Mouse (Mus musculus) stomach, embryonic 14.5 days (tissue): ENCODE measurements around the gene Sorbs2. TPM values are rescaled to one million over a fixed set of nuclear protein-coding genes. Genes with fewer than 3 reads are reported as not detected.

Experiments used
- ATAC-seq: fragments of 200-750 bp; cut with Nextera tagmentation; 2 replicates; pipeline ENCODE4 v1.8.0; 2017; ENCODE audit warnings: low read depth, moderate TSS enrichment; ENCODE audit not compliant: insufficient number of reproducible peaks, insufficient read depth, low FRiP score
- H3K27ac ChIP-seq: fragments of 300-500 bp; sonication (generic); 2 replicates; pipeline ENCODE4 v1.5.1; 2014; ENCODE audit warnings: mild to moderate bottlenecking, low read length, moderate library complexity, mixed read lengths
- H3K27me3 ChIP-seq: fragments of 300-500 bp; sonication (generic); 2 replicates; pipeline ENCODE4 v1.6.1; 2014; ENCODE audit warnings: low read length, control low read depth, mixed read lengths; ENCODE audit not compliant: control insufficient read depth, insufficient read depth
- H3K36me3 ChIP-seq: fragments of 300-500 bp; sonication (generic); 2 replicates; pipeline ENCODE4 v1.6.1; 2014; ENCODE audit warnings: mild to moderate bottlenecking, control low read depth, low read length, moderate library complexity, mixed read lengths; ENCODE audit not compliant: control insufficient read depth, insufficient read depth
- H3K4me1 ChIP-seq: fragments of 300-500 bp; sonication (generic); 2 replicates; pipeline ENCODE4 v1.6.1; 2014; ENCODE audit warnings: low read length, control low read depth, mixed read lengths; ENCODE audit not compliant: control insufficient read depth, insufficient read depth
- H3K4me2 ChIP-seq: fragments of 300-500 bp; sonication (generic); replicated peaks from 2 replicates; pipeline ENCODE4 v1.6.1; 2014; ENCODE audit warnings: low read depth, low read length, control low read depth
- H3K4me3 ChIP-seq: fragments of 300-500 bp; sonication (generic); 2 replicates; pipeline ENCODE4 v1.5.1; 2014; ENCODE audit warnings: low read depth, low read length, control low read depth
- H3K9ac ChIP-seq: fragments of 300-500 bp; sonication (generic); replicated peaks from 2 replicates; pipeline ENCODE4 v1.6.1; 2014; ENCODE audit warnings: low read depth, mild to moderate bottlenecking, control low read depth, low read length, moderate library complexity, mixed read lengths
- H3K9me3 ChIP-seq: fragments of 300-500 bp; sonication (generic); 2 replicates; pipeline ENCODE4 v1.6.1; 2016; ENCODE audit warnings: low read depth, low read length, control low read depth; ENCODE audit not compliant: control insufficient read depth
- WGBS: fragments of 180-500 bp; shearing (Covaris S2); extraction: QIAGEN DNeasy Blood & Tissue Kit; methylation state at CpG from one replicate; pipeline ENCODE4 v1.1.7; 2014; 5-methylcytosine and 5-hydroxymethylcytosine counted together
- polyA plus RNA-seq: library from polyadenylated mRNA; unstranded; fragments of >200 nt; fragmentation: Nextera tagmentation; extraction: Ambion mirVana; gene quantifications from 2 replicates; pipeline ENCODE4 v1.2.1, GENCODE M21; 2014

Gene Sorbs2
- polyA plus RNA-seq, 1 experiment from 2014 or later = 32.1 TPM

GRCm38 (mm10) chr8:45583856-45584255 is 76.3 kb downstream of the Sorbs2 start:
- H3K4me1 ChIP-seq = 0 out of 2 replicates have a peak, but pooled peaks cover 3% of the 10 kb centered on the region
- no peaks in the 10 kb centered on the region for H3K27me3 ChIP-seq
- H3K4me2 ChIP-seq = no peak overlapping the region
- no peak overlapping the region for H3K27ac ChIP-seq
- no peak overlapping the region for H3K9ac ChIP-seq
- WGBS = 89% methylated on average over 1 of the region's 1 CpGs
- H3K4me3 ChIP-seq = no peak overlapping the region
- H3K9me3 ChIP-seq = no peaks in the 10 kb centered on the region
- H3K36me3 ChIP-seq = no peaks in the 10 kb centered on the region
- no peak for ATAC-seq

GRCm38 (mm10) chr8:45584390-45585052 is 76.9 kb downstream of the Sorbs2 start:
- no peaks in the 10 kb centered on the region for H3K27me3 ChIP-seq
- no peak overlapping the region for H3K9ac ChIP-seq
- H3K4me2 ChIP-seq = no peak overlapping the region
- no peak for ATAC-seq
- H3K36me3 ChIP-seq = no peaks in the 10 kb centered on the region
- no peak overlapping the region for H3K27ac ChIP-seq
- H3K4me3 ChIP-seq = no peak overlapping the region
- WGBS = 91% methylated on average over 9 of the region's 9 CpGs
- 0 out of 2 replicates have a peak, but pooled peaks cover 3% of the 10 kb centered on the region for H3K4me1 ChIP-seq
- no peaks in the 10 kb centered on the region for H3K9me3 ChIP-seq

GRCm38 (mm10) chr8:45585158-45585557 is 77.6 kb downstream of the Sorbs2 start:
- WGBS = 51% methylated on average over 4 of the region's 4 CpGs
- Histone ChIP-seq H3K4me3 (no peak overlapping the region), H3K9ac (no peak overlapping the region), H3K4me2 (no peak overlapping the region), H3K27ac (no peak overlapping the region), H3K36me3 (no peaks in the 10 kb centered on the region), H3K9me3 (no peaks in the 10 kb centered on the region), H3K27me3 (no peaks in the 10 kb centered on the region), H3K4me1 (0 out of 2 replicates have a peak, but pooled peaks cover 3% of the 10 kb centered on the region)
- ATAC-seq = no peak

- Histone ChIP-seq H3K36me3 (no peaks in the 10 kb centered on the region), H3K27me3 (no peaks in the 10 kb centered on the region), H3K27ac (no peak overlapping the region), H3K4me1 (0 out of 2 replicates have a peak, but pooled peaks cover 3% of the 10 kb centered on the region), H3K4me2 (no peak overlapping the region), H3K9ac (no peak overlapping the region), H3K9me3 (no peaks in the 10 kb centered on the region), H3K4me3 (no peak overlapping the region)
- no peak for ATAC-seq
- 96% methylated on average over 9 of the region's 9 CpGs for WGBS
Measured at GRCm38 (mm10) chr8:45587011-45587410, 79.4 kb downstream of the Sorbs2 start.

- Histone ChIP-seq H3K9me3 (no peaks in the 10 kb centered on the region), H3K27me3 (no peaks in the 10 kb centered on the region), H3K9ac (no peak overlapping the region), H3K4me2 (no peak overlapping the region), H3K4me1 (0 out of 2 replicates have a peak, but pooled peaks cover 3% of the 10 kb centered on the region), H3K27ac (no peak overlapping the region), H3K4me3 (no peak overlapping the region), H3K36me3 (no peaks in the 10 kb centered on the region)
- no peak for ATAC-seq
- 73% methylated on average over 4 of the region's 4 CpGs for WGBS
Measured at GRCm38 (mm10) chr8:45591888-45592287, 84.3 kb downstream of the Sorbs2 start.

GRCm38 (mm10) chr8:45593711-45594110 is 86.1 kb downstream of the Sorbs2 start:
- no peaks in the 10 kb centered on the region for H3K9me3 ChIP-seq
- no peak overlapping the region for H3K9ac ChIP-seq
- no peak overlapping the region for H3K4me3 ChIP-seq
- no peaks in the 10 kb centered on the region for H3K4me1 ChIP-seq
- ATAC-seq = no peak
- H3K27ac ChIP-seq = no peak overlapping the region
- H3K4me2 ChIP-seq = no peak overlapping the region
- no peaks in the 10 kb centered on the region for H3K27me3 ChIP-seq
- WGBS = 81% methylated on average over 5 of the region's 5 CpGs
- H3K36me3 ChIP-seq = no peaks in the 10 kb centered on the region

- H3K4me2 ChIP-seq = no peak overlapping the region
- no peaks in the 10 kb centered on the region for H3K36me3 ChIP-seq
- no peaks in the 10 kb centered on the region for H3K27me3 ChIP-seq
- WGBS = 42% methylated on average over 1 of the region's 1 CpGs
- no peaks in the 10 kb centered on the region for H3K9me3 ChIP-seq
- H3K9ac ChIP-seq = no peak overlapping the region
- no peak overlapping the region for H3K27ac ChIP-seq
- no peaks in the 10 kb centered on the region for H3K4me1 ChIP-seq
- no peak overlapping the region for H3K4me3 ChIP-seq
- ATAC-seq = no peak
Measured at GRCm38 (mm10) chr8:45595983-45596382, 88.4 kb downstream of the Sorbs2 start.

- Histone ChIP-seq H3K4me1 (no peaks in the 10 kb centered on the region), H3K36me3 (no peaks in the 10 kb centered on the region), H3K4me3 (no peak overlapping the region), H3K4me2 (no peak overlapping the region), H3K27me3 (no peaks in the 10 kb centered on the region), H3K9ac (no peak overlapping the region), H3K27ac (no peak overlapping the region), H3K9me3 (no peaks in the 10 kb centered on the region)
- no peak for ATAC-seq
- WGBS = 87% methylated on average over 2 of the region's 2 CpGs
Measured at GRCm38 (mm10) chr8:45596591-45596990, 89.0 kb downstream of the Sorbs2 start.
